In genomic region chr6:31500260-31500659, GRCm38 (mm10) we compare ENCODE assay signal across 15 mouse cellular contexts.
"Had no signal": no experiment of that assay in that cellular context is flagged by ENCODE, and none has a peak within 500 bp of the region (broad histone marks: within the 10 kb centered on the region; RNA-seq: fewer than 3 reads in every experiment).

No protein-coding gene starts in this region.

- H3K4me2 ChIP-seq: neural tube, embryonic 15.5 days; stomach, embryonic 15.5 days had no signal

- H3K27ac ChIP-seq: neural tube, embryonic 15.5 days; stomach, embryonic 15.5 days; stomach, postnatal 0 days had no signal

- H3K4me3 ChIP-seq: neural tube, embryonic 15.5 days; stomach, embryonic 15.5 days had no signal

- H3K27me3 ChIP-seq: neural tube, embryonic 15.5 days; stomach, embryonic 15.5 days had no signal

- H3K9me3 ChIP-seq: neural tube, embryonic 15.5 days; stomach, embryonic 15.5 days had no signal

- DNase-seq: retina, postnatal 1 day; right cerebral cortex, adult 18-20 months; right cerebral cortex, postnatal 14 days; right cerebral cortex, postnatal 25 days; right cerebral cortex, postnatal 4 days; spleen, adult 18-20 months; thymus, adult 18-20 months; thymus, adult 2 months; thymus, postnatal 14 days; thymus, postnatal 25 days; thymus, postnatal 36 days; thymus, postnatal 4 days had no signal

- H3K9ac ChIP-seq: neural tube, embryonic 15.5 days; stomach, embryonic 15.5 days had no signal

- H3K4me1 ChIP-seq: stomach, embryonic 15.5 days had no signal
